Mouse (Mus musculus): Measurements from ENCODE around the gene Ikbip.

GRCm38 (mm10) chr10:91126618-91127355 lies 44.0 kb downstream of the Ikbip start:
- TF ChIP-seq CTCF (IDR thresholded peaks at IDR 0.05; ENCODE audit: control insufficient read depth, insufficient read depth, insufficient read length) (no peak), CEBPB (IDR thresholded peaks at IDR 0.05; ENCODE audit: low read depth) (no peak)

All from C2C12 (cell line).